Mouse (Mus musculus): Measurements from ENCODE around the gene Sfi1. TPM values are rescaled to one million over a fixed set of nuclear protein-coding genes. Genes with fewer than 3 reads are reported as not detected.
"Not testable (repeated sequence)": the region's sequence is repeated elsewhere in the genome, so short reads cannot be mapped to it uniquely, and the experiment has no call there.

Gene Sfi1
- polyA plus RNA-seq, 1 experiment from 2014 or later, result 4.0 TPM

DNA sequence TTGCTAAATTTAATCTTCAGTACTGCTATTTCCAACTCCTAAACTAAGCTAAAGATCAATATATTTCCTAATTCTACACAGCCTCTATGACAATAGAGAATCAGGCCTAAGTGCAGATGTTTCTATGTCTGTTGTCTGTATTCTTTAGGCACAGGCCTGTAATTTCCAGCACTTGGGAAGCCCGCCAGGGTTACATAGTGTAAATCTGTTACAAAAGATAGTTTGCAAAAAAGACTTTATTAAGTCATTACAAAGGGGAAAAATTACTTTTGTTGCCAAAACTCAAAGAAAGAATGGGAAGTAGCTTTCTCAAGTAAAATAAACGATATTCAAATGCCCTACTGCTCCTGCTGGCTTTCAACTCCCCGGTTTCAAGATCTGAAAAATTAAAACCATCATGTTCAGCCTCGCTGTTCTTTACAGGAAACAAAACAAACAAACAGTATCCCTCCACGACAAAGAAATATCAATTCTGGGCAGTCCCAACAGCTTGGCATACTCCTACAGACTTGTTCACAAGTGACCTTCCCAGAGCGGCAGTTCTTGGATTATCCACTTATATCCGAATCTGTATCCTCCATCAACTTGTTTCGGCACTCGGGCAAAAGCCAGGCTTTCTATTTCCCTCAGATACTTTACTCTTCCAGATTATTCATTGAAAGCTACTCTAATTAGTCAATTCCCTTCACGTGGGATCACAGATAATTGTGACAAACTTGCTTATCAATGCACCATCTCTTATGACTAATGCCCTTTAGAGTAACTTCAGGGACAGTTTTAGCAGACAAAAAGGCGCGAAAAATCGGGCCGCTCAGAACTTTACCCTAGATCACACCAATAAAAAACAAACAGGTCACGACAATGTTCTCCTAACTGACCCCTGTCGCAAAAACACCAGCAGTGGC is 8.3 kb upstream of the Sfi1 start:
- 4% methylated on average over 16 of the region's 16 CpGs for WGBS
- TF ChIP-seq CTCF (IDR thresholded peaks at IDR 0.05; ENCODE audit: low read depth), result no peak
- Histone ChIP-seq H3K27ac (ENCODE audit: low read depth, low read length) (no peak overlapping the region), H3K4me3 (ENCODE audit: low read depth, low read length) (peak overlapping the region; percentile 37), H3K36me3 (ENCODE audit: control insufficient read depth, insufficient read depth) (peaks cover 10% of the 10 kb centered on the region; the same call in 1 of the 2 replicates), H3K9ac (ENCODE audit: low read depth, low read length) (peak overlapping the region; percentile 47; the same call in 1 of the 2 replicates), H3K9me3 (ENCODE audit: control insufficient read depth) (no peaks in the 10 kb centered on the region), H3K27me3 (replicated peaks; ENCODE audit: control insufficient read depth, insufficient read depth, low read length) (no peaks in the 10 kb centered on the region), H3K4me1 (replicated peaks; ENCODE audit: control insufficient read depth, insufficient read depth, low read length) (no peaks in the 10 kb centered on the region), H3K4me2 (replicated peaks; ENCODE audit: low read depth) (peak overlapping the region; percentile 47)
- ATAC-seq, result no peak

DNA sequence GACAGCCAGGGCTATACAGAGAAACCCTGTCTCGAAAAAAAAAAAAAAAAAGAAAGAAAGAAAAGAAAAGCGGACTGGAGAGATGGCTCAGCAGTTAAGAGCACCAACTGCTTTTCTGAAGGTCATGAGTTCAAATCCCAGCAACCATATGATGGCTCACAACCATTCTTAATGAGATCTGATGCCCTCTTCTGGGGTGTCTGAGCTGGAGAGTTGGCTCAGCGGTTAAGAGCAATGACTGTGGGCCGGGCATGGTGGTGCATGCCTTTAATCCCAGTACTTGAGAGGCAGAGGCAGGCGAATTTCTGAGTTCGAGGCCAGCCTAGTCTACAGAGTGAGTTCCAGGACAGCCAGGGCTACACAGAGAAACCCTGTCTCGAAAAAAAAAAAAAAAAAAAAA is 7.4 kb upstream of the Sfi1 start:
- H3K9me3 ChIP-seq (ENCODE audit: control insufficient read depth); H3K9ac ChIP-seq (ENCODE audit: low read depth, low read length); ATAC-seq; H3K4me3 ChIP-seq (ENCODE audit: low read depth, low read length); H3K4me2 ChIP-seq (replicated peaks; ENCODE audit: low read depth); H3K36me3 ChIP-seq (ENCODE audit: control insufficient read depth, insufficient read depth); H3K4me1 ChIP-seq (replicated peaks; ENCODE audit: control insufficient read depth, insufficient read depth, low read length); H3K27ac ChIP-seq (ENCODE audit: low read depth, low read length); H3K27me3 ChIP-seq (replicated peaks; ENCODE audit: control insufficient read depth, insufficient read depth, low read length): not testable (repeated sequence)
- 93% methylated on average over 6 of the region's 7 CpGs for WGBS

DNA sequence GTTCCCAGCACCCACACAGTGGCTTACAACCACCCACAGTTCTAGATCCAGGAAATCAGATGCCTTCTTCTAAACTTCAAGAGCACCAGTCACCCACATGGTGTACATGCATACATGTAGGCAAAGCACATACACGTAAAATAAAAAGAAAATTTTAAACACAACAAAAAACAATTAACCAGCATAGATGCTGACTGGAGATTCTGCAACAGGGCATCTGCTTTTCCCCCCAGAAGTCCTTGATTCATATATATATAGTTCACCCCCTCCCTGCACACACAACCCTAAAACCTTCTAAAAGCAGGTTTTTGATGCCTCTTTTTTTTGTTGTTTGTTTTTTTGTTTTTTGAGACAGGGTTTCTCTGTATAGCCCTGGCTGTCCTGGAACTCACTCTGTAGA is 10.6 kb downstream of the Sfi1 start:
- not testable (repeated sequence) for H3K9me3 ChIP-seq (ENCODE audit: control insufficient read depth); H3K27me3 ChIP-seq (replicated peaks; ENCODE audit: control insufficient read depth, insufficient read depth, low read length); H3K4me1 ChIP-seq (replicated peaks; ENCODE audit: control insufficient read depth, insufficient read depth, low read length); H3K9ac ChIP-seq (ENCODE audit: low read depth, low read length); H3K27ac ChIP-seq (ENCODE audit: low read depth, low read length); ATAC-seq; H3K4me3 ChIP-seq (ENCODE audit: low read depth, low read length); H3K4me2 ChIP-seq (replicated peaks; ENCODE audit: low read depth); H3K36me3 ChIP-seq (ENCODE audit: control insufficient read depth, insufficient read depth)
- whole genome bisulfite sequencing, result 76% methylated on average over 1 of the region's 1 CpGs

DNA sequence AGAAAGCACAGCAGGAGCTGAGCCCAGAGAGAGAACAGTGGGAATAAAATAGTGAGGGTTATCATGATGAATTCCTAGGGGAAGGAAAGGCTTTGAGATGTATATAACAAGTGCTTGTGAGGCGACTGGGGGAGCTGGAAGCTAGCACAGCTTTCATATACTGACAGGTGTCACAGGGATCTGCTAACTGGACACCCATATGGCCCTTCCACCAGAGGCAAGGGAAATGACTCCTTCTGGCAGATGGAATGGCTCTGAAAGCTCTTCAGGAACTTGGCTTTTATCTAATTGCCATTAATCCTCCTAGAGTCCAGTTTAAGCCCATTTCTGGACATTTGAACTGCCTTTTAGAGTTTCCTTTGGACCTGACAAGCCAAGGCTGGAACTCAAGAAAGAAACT is 11.3 kb downstream of the Sfi1 start:
- not testable (repeated sequence) for H3K9me3 ChIP-seq (ENCODE audit: control insufficient read depth); H3K4me3 ChIP-seq (ENCODE audit: low read depth, low read length); H3K9ac ChIP-seq (ENCODE audit: low read depth, low read length); H3K4me1 ChIP-seq (replicated peaks; ENCODE audit: control insufficient read depth, insufficient read depth, low read length); H3K27me3 ChIP-seq (replicated peaks; ENCODE audit: control insufficient read depth, insufficient read depth, low read length); H3K36me3 ChIP-seq (ENCODE audit: control insufficient read depth, insufficient read depth); H3K27ac ChIP-seq (ENCODE audit: low read depth, low read length); H3K4me2 ChIP-seq (replicated peaks; ENCODE audit: low read depth); ATAC-seq
- 63% methylated on average over 1 of the region's 1 CpGs for WGBS

DNA sequence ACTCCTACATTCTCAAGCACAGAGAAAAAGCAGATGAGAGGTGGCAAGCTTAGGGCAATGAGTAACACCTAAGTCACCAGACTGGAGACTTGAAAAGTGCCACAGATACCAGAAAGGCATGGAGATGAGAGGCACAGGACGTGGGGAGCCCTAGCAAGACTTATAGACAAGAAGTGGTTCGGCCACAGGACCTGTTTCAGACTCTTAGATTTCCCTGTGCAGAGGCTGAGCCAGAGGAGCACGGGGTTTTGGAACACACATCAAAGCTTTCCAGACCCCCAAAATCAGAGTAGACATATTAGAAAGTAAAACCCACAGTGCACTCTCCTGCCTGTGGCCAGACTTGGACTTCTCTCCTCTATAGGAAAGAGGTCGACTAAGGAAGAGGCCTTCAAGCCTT is 12.0 kb downstream of the Sfi1 start:
- H3K4me2 ChIP-seq (replicated peaks; ENCODE audit: low read depth); ATAC-seq; H3K4me1 ChIP-seq (replicated peaks; ENCODE audit: control insufficient read depth, insufficient read depth, low read length); H3K9me3 ChIP-seq (ENCODE audit: control insufficient read depth); H3K27ac ChIP-seq (ENCODE audit: low read depth, low read length); H3K4me3 ChIP-seq (ENCODE audit: low read depth, low read length); H3K9ac ChIP-seq (ENCODE audit: low read depth, low read length); H3K27me3 ChIP-seq (replicated peaks; ENCODE audit: control insufficient read depth, insufficient read depth, low read length); H3K36me3 ChIP-seq (ENCODE audit: control insufficient read depth, insufficient read depth): not testable (repeated sequence)
- WGBS, result 64% methylated on average over 4 of the region's 4 CpGs

DNA sequence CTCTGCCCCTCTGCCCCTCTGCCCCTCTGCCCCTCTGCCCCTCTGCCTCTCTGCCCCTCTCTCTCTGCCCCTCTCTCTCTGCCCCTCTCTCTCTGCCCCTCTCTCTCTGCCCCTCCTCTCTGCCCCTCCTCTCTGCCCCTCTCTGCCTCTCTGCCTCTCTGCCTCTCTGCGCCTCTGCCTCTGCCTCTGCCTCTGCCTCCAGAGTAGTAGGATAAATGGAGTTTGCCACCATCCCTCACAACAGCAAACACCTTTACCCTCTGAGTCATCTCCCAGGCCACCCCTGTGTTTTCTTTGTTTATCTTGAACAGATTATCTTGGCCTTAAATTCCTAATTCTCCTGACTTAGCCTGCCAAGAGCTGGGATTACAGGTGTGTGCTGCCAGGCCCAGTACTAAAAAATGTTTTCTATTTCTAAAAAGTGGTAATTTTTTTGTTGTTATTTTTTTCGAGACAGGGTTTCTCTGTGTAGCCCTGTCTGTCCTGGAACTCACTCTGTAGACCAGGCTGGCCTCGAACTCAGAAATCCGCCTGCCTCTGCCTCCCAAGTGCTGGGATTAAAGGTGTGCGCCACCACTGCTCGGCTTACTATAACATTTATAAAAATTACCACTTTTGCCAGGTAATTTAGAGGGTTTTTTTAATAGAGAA is 12.6 kb downstream of the Sfi1 start:
- H3K4me2 ChIP-seq (replicated peaks; ENCODE audit: low read depth); ATAC-seq; H3K4me3 ChIP-seq (ENCODE audit: low read depth, low read length); H3K9ac ChIP-seq (ENCODE audit: low read depth, low read length); H3K4me1 ChIP-seq (replicated peaks; ENCODE audit: control insufficient read depth, insufficient read depth, low read length); H3K27me3 ChIP-seq (replicated peaks; ENCODE audit: control insufficient read depth, insufficient read depth, low read length); H3K27ac ChIP-seq (ENCODE audit: low read depth, low read length); H3K9me3 ChIP-seq (ENCODE audit: control insufficient read depth); H3K36me3 ChIP-seq (ENCODE audit: control insufficient read depth, insufficient read depth): not testable (repeated sequence)
- 73% methylated on average over 6 of the region's 6 CpGs for WGBS

DNA sequence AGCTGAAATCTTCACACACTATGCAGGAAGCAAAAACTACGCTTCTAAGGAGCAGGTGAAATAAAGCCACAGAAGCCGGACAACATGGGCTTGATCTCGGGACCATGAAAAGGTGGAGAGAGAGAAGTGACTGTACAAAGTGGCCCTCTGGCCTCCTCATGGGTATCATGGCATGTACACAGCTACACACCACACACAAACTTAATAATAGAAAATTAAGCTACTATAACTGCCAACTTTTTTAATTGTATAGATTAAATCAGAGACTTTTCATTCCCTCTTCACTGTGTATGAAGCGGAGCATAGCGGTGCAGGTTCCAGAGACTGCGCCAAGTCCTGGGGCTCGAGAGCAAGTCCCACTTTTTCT is 13.6 kb downstream of the Sfi1 start:
- H3K9me3 ChIP-seq (ENCODE audit: control insufficient read depth); H3K27ac ChIP-seq (ENCODE audit: low read depth, low read length); H3K4me2 ChIP-seq (replicated peaks; ENCODE audit: low read depth); H3K27me3 ChIP-seq (replicated peaks; ENCODE audit: control insufficient read depth, insufficient read depth, low read length); ATAC-seq; H3K4me1 ChIP-seq (replicated peaks; ENCODE audit: control insufficient read depth, insufficient read depth, low read length); H3K4me3 ChIP-seq (ENCODE audit: low read depth, low read length); H3K36me3 ChIP-seq (ENCODE audit: control insufficient read depth, insufficient read depth); H3K9ac ChIP-seq (ENCODE audit: low read depth, low read length): not testable (repeated sequence)
- WGBS, result 88% methylated on average over 7 of the region's 7 CpGs

DNA sequence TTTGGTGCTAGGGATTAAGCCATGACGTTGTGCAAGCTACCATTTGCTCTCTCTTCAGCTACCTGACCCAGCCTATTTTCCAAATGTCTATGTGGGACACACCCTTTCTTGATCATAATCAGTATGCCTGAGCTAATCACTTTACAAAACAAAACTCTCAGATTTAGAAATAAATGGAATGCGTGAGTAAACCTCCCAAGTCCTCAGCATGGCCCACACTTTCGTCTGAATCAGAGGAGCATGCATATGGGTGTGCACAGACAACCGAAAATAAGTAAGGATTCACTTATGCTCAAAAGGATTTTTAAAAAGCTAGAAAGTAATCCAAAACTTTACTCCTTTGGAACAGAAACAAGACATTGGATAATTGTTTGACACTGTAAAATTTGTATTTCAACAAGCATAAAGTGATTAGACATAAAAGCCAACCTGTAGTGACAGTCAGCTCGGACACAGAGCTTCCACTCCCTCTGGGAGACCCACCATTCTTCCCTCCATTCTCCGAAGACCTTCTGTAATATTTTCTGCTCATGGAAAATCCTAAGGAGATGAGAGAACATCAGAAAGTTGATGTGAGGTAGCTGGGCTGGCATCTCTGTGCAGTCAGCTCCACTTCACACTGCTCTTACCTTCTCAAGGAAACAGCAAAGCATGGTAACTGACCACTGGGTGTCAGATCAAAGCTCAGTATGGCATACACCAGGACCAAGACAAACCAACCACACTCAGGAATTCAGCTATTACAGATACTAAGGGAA is 14.1 kb downstream of the Sfi1 start:
- not testable (repeated sequence) for H3K27ac ChIP-seq (ENCODE audit: low read depth, low read length); H3K9me3 ChIP-seq (ENCODE audit: control insufficient read depth); H3K4me2 ChIP-seq (replicated peaks; ENCODE audit: low read depth); H3K4me1 ChIP-seq (replicated peaks; ENCODE audit: control insufficient read depth, insufficient read depth, low read length); H3K36me3 ChIP-seq (ENCODE audit: control insufficient read depth, insufficient read depth); H3K27me3 ChIP-seq (replicated peaks; ENCODE audit: control insufficient read depth, insufficient read depth, low read length); H3K9ac ChIP-seq (ENCODE audit: low read depth, low read length); ATAC-seq; H3K4me3 ChIP-seq (ENCODE audit: low read depth, low read length)
- 82% methylated on average over 6 of the region's 6 CpGs for WGBS
